Mouse (Mus musculus): ENCODE measurements around the gene Fgfr4.

GRCm38 (mm10) chr13:55181786-55182172 is 29.3 kb downstream of the Fgfr4 start:
- no peak for TF ChIP-seq EP300 (IDR thresholded peaks at IDR 0.05; ENCODE audit: low read depth)
- TF ChIP-seq CTCF (IDR thresholded peaks at IDR 0.05; ENCODE audit: low read depth), result no peak

All from heart, postnatal 0 days (tissue).